Mouse (Mus musculus) intestine, embryonic 14.5 days (tissue): ENCODE measurements around the gene Vps13c. TPM values are rescaled to one million over a fixed set of nuclear protein-coding genes. Genes with fewer than 3 reads are reported as not detected.
A peak's percentile ranks its signal among the peaks of the same experiment; 100 is the strongest.

Experiments used
- ATAC-seq: fragments of 200-750 bp; cut with Nextera tagmentation; replicated peaks from 2 replicates; pipeline ENCODE4 v1.8.0; 2017; ENCODE audit warnings: low read depth, moderate number of reproducible peaks, moderate TSS enrichment, moderate library complexity; ENCODE audit not compliant: low FRiP score, low TSS enrichment
- DNase-seq: peaks from one replicate; pipeline ENCODE4 v3.0.0-alpha.2; 2018; ENCODE audit warnings: low spot score
- H3K27ac ChIP-seq: fragments of 300-500 bp; sonication (generic); 2 replicates; pipeline ENCODE4 v1.5.1; 2014; ENCODE audit warnings: low read depth, mild to moderate bottlenecking, control low read depth
- H3K27me3 ChIP-seq: fragments of 300-500 bp; sonication (generic); replicated peaks from 2 replicates; pipeline ENCODE4 v1.6.1; 2014; ENCODE audit warnings: low read length, control low read depth; ENCODE audit not compliant: control insufficient read depth, insufficient read depth
- H3K36me3 ChIP-seq: fragments of 300-500 bp; sonication (generic); 2 replicates; pipeline ENCODE4 v1.6.1; 2014; ENCODE audit warnings: low read length, control low read depth; ENCODE audit not compliant: control insufficient read depth, insufficient read depth
- H3K4me1 ChIP-seq: fragments of 300-500 bp; sonication (generic); replicated peaks from 2 replicates; pipeline ENCODE4 v1.6.1; 2014; ENCODE audit warnings: low read length, control low read depth, mixed read lengths; ENCODE audit not compliant: control insufficient read depth, insufficient read depth
- H3K4me2 ChIP-seq: fragments of 300-500 bp; sonication (generic); 2 replicates; pipeline ENCODE4 v1.6.1; 2014; ENCODE audit warnings: low read length
- H3K4me3 ChIP-seq: fragments of 300-500 bp; sonication (generic); 2 replicates; pipeline ENCODE4 v1.5.1; 2014; ENCODE audit warnings: low read depth, low read length, control low read depth, mixed read lengths
- H3K9ac ChIP-seq: fragments of 300-500 bp; sonication (generic); 2 replicates; pipeline ENCODE4 v1.6.1; 2014; ENCODE audit warnings: mild to moderate bottlenecking, low read length
- H3K9me3 ChIP-seq: fragments of 300-500 bp; sonication (generic); 2 replicates; pipeline ENCODE4 v1.6.1; 2016; ENCODE audit warnings: low read length, control low read depth; ENCODE audit not compliant: control insufficient read depth
- whole genome bisulfite sequencing: fragments of 180-500 bp; shearing (Covaris S2); extraction: QIAGEN DNeasy Blood & Tissue Kit; methylation state at CpG from one replicate; pipeline ENCODE4 v1.1.7; 2014; 5-methylcytosine and 5-hydroxymethylcytosine counted together
- polyA plus RNA-seq: library from polyadenylated mRNA; unstranded; fragments of >200 nt; fragmentation: Nextera tagmentation; extraction: Ambion mirVana; gene quantifications from 2 replicates; pipeline ENCODE4 v1.2.1, GENCODE M21; 2014

Vps13c gene
- polyA plus RNA-seq, 1 experiment from 2014 or later = 7.9 TPM

DNA sequence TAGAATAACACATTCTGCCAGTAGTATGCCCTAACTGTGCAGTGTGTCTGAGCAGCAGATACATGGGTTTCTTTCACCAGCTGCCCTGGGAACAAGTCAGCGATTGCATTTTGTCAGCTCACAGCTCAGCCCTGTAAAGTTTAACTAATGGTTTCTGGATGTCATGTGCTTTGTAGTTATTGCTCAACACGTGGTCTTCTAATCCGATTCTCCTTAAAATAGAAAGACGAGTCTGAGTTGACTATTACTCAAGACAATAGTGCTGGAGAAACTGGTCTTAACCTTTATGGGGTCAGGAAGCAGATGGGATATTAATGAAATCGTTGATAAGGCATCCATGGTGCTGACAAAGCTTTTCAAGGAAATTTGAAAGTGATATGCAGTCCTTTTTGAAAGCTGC is 2.6 kb downstream of the Vps13c start:
- WGBS = 55% methylated on average over 5 of the region's 5 CpGs
- no peak overlapping the region for H3K4me2 ChIP-seq
- no peaks in the 10 kb centered on the region for H3K36me3 ChIP-seq
- no peak overlapping the region for H3K9ac ChIP-seq
- H3K27ac ChIP-seq = no peak overlapping the region
- DNase-seq (peak; percentile 41), ATAC-seq (no peak)
- no peak overlapping the region for H3K4me3 ChIP-seq
- H3K27me3 ChIP-seq = no peaks in the 10 kb centered on the region
- no peaks in the 10 kb centered on the region for H3K9me3 ChIP-seq
- H3K4me1 ChIP-seq = peaks cover 8% of the 10 kb centered on the region; the same call in 1 of the 2 replicates

DNA sequence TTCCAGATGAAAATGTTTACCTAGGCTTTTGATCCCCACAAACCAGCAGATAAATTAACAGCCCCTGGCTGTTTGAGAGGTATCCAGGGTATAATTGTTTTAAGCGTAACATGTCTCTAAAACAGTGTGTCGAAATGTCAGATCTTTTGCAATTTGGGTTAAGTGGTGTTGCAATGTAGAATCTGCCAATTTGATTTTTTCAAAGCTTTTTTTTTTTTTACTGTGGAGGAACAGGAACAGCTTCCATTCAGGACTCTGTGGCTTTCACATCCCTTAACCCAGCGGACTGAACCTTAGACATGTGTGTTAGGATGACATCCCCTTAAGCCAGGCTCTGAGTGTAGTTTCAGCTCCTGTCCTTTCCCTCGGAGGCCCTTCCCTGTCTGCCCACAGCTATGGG is 4.8 kb downstream of the Vps13c start:
- Histone ChIP-seq H3K36me3 (no peaks in the 10 kb centered on the region), H3K9ac (no peak overlapping the region), H3K4me2 (no peak overlapping the region), H3K4me1 (peaks cover 6% of the 10 kb centered on the region; the same call in 1 of the 2 replicates), H3K27ac (no peak overlapping the region), H3K27me3 (no peaks in the 10 kb centered on the region), H3K9me3 (no peaks in the 10 kb centered on the region), H3K4me3 (no peak overlapping the region)
- 73% methylated on average over 4 of the region's 4 CpGs for WGBS
- no peak for ATAC-seq
- peak; percentile 42 for DNase-seq

DNA sequence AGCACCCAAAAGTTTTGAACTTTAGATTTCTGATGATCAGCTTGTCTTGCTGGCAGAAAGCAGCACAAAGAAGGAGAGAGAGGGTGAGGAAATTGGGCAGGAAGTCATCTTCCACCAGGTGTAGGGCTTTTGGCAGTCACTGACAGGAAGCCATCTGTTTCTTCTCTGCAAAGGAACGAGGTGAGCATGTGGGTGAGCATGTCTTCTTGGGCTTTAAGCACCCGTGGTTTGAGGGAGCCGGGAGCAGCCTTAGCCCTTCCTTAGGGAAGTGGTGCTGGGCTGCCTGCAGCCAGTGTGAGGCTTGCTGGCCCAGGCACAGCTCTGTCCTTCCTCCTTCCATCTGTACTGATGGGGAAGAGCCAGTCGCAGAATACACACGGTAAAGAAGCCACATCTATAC is 5.5 kb downstream of the Vps13c start:
- Histone ChIP-seq H3K27ac (no peak overlapping the region), H3K4me1 (peaks cover 5% of the 10 kb centered on the region; the same call in 1 of the 2 replicates), H3K9me3 (no peaks in the 10 kb centered on the region), H3K4me2 (no peak overlapping the region), H3K27me3 (no peaks in the 10 kb centered on the region), H3K4me3 (no peak overlapping the region), H3K36me3 (no peaks in the 10 kb centered on the region), H3K9ac (no peak overlapping the region)
- DNase-seq (no peak), ATAC-seq (no peak)
- 57% methylated on average over 5 of the region's 5 CpGs for WGBS

DNA sequence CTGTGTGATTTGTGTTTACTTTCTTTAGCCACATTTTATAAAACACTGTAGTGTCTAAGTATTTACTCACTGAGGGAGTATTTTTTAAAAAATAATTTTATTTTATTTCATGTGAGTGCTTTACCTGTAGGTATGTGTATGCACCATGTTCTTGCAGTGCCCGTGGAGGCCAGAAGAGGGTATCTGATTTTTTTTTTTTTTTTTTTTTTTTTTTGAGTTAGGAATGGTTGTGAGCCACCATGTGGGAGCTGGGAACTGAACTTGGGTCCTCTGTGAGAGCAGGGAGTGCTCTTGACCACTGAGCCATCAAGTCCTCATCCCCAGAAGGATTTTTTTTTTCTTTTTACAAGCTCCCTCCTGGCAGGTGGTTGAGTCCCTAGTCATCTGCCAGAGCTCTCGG is 5.9 kb downstream of the Vps13c start:
- no peaks in the 10 kb centered on the region for H3K27me3 ChIP-seq
- no peak overlapping the region for H3K4me3 ChIP-seq
- H3K27ac ChIP-seq = no peak overlapping the region
- ATAC-seq (no peak), DNase-seq (peak; percentile 21)
- peaks cover under 1% of the 10 kb centered on the region; the same call in 1 of the 2 replicates for H3K4me1 ChIP-seq
- no peak overlapping the region for H3K9ac ChIP-seq
- H3K36me3 ChIP-seq = no peaks in the 10 kb centered on the region
- no peaks in the 10 kb centered on the region for H3K9me3 ChIP-seq
- WGBS = 92% methylated on average over 2 of the region's 2 CpGs
- H3K4me2 ChIP-seq = no peak overlapping the region

DNA sequence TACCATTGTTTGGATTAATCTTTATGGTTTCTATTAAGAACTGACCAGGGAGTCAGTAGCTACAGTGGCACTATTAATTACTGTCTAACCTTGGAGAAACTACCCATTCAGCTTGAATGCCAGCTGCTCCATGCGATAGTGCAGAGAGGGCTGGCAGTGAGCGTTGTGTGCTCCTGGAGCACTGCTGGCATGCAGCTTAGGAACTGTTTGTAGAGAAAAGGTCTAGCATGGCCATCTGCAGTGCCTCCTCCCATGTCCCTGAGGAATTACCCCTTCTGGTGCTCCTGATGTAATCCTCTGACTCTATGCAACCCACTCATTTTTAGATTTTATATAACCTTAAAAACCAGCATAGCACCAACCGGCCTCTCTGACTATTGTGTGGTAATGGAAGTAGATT is 7.4 kb downstream of the Vps13c start:
- Histone ChIP-seq H3K27ac (no peak overlapping the region), H3K27me3 (no peaks in the 10 kb centered on the region), H3K9me3 (no peaks in the 10 kb centered on the region), H3K9ac (no peak overlapping the region), H3K4me3 (no peak overlapping the region), H3K4me1 (no peaks in the 10 kb centered on the region), H3K36me3 (no peaks in the 10 kb centered on the region), H3K4me2 (no peak overlapping the region)
- no peak for DNase-seq
- ATAC-seq = no peak
- 92% methylated on average over 3 of the region's 3 CpGs for WGBS

DNA sequence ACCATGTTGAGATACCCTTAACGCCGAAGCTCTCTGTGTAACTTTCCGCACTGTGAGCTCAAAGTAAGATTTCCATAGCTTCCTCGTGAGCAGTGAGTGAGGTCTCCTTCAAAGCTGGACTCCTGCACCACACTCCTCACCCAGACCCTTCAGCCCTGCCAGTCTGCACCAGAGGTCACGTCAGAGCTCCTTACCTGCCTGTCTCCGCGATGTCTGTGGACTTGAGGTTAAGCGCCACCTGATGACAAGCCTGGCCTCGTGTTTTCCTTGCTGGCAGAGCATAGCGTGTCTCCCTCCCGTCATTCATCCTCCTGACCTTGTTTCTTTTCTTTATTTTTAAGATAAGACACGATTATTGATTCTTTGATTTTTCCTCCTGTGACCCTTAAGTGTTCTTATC is 9.2 kb downstream of the Vps13c start:
- 75% methylated on average over 12 of the region's 12 CpGs for WGBS
- no peak overlapping the region for H3K27ac ChIP-seq
- ATAC-seq = peak; percentile 36; the same call in 1 of the 2 replicates
- no peak overlapping the region for H3K4me3 ChIP-seq
- H3K36me3 ChIP-seq = peaks cover 4% of the 10 kb centered on the region
- no peaks in the 10 kb centered on the region for H3K4me1 ChIP-seq
- H3K4me2 ChIP-seq = no peak overlapping the region
- no peaks in the 10 kb centered on the region for H3K27me3 ChIP-seq
- no peaks in the 10 kb centered on the region for H3K9me3 ChIP-seq
- no peak overlapping the region for H3K9ac ChIP-seq
- peak; percentile 52 for DNase-seq

DNA sequence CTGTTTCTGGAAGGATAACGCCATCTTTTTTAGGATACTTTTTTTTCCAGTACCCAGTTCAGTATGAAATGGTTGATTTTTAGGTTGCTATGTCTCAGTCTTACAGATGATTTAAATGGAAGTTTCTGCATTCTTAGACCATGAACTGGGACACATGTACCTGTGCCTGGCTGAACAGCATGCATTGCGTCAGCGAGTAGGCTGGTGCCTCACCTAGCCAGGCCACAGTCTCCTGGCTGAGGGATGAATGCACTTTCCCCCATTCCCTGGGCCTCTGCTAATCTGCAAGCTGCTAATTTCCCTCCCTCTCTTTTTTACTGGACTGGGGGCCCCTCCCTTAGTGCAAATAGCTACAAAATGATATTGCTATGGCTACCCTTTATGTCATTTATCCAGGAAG is 9.7 kb downstream of the Vps13c start:
- Histone ChIP-seq H3K9me3 (no peaks in the 10 kb centered on the region), H3K4me3 (no peak overlapping the region), H3K9ac (no peak overlapping the region), H3K4me2 (no peak overlapping the region), H3K27me3 (no peaks in the 10 kb centered on the region), H3K4me1 (no peaks in the 10 kb centered on the region), H3K27ac (no peak overlapping the region), H3K36me3 (peaks cover 9% of the 10 kb centered on the region)
- WGBS = 82% methylated on average over 3 of the region's 3 CpGs
- DNase-seq = no peak
- peak; percentile 77 for ATAC-seq

DNA sequence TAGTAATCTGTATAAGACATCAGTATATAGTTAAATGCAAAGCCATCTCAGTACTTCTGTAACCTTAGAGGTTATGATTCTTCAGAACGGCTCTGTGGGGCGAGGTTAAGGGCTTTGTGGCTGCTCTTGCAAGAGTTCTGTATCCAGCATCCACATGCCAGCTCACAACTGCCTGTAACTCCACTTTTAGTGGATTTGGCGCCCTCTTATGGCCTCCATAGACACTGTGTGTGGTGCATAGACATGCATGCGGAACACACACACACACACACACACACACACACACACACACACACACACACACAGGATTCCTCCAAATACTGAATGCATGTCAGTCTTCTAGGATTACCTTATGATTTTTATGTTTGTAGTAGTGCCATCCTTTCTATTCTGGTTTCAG is 11.0 kb downstream of the Vps13c start:
- ATAC-seq = no peak

DNA sequence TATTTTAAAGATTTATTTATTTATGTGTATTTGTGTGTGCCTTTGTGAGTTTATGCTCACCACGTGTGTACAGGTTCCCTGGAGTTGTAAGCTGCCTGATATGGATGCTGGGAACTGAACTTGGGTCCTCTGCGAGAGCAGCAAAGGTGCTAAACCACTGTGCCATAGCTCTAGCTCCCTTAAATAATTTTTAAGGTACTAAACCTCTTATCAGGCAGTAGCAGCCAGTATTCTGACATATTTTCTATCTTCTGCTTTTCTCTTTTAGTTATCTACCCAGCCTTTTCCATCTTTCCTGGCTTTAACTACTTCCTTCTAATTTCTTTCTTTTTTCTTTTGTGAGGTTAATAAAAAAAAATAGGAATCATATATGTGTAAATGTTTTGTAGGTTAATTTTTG is 20.1 kb downstream of the Vps13c start:
- no peak overlapping the region for H3K9ac ChIP-seq
- WGBS = 83% methylated on average over 2 of the region's 2 CpGs
- H3K9me3 ChIP-seq = no peaks in the 10 kb centered on the region
- H3K36me3 ChIP-seq = no peaks in the 10 kb centered on the region; the same call in 1 of the 2 replicates
- DNase-seq (no peak), ATAC-seq (no peak)
- no peak overlapping the region for H3K27ac ChIP-seq
- no peak overlapping the region for H3K4me3 ChIP-seq
- H3K4me2 ChIP-seq = no peak overlapping the region
- no peaks in the 10 kb centered on the region for H3K4me1 ChIP-seq
- H3K27me3 ChIP-seq = no peaks in the 10 kb centered on the region

More for the DNA sequence above, 11.0 kb downstream of the Vps13c start:
- WGBS = 83% methylated on average over 4 of the region's 4 CpGs
- DNase-seq = no peak
- H3K4me2 ChIP-seq = no peak overlapping the region
- H3K9ac ChIP-seq = no peak overlapping the region
- H3K4me3 ChIP-seq = no peak overlapping the region
- H3K27me3 ChIP-seq = no peaks in the 10 kb centered on the region
- H3K36me3 ChIP-seq = peaks cover 12% of the 10 kb centered on the region
- H3K27ac ChIP-seq = no peak overlapping the region
- no peaks in the 10 kb centered on the region for H3K9me3 ChIP-seq
- no peaks in the 10 kb centered on the region for H3K4me1 ChIP-seq
